Mouse (Mus musculus): ENCODE results near the gene Arhgef38. TPM values are rescaled to one million over a fixed set of nuclear protein-coding genes. Genes with fewer than 3 reads are reported as not detected.

The Arhgef38 gene
- polyA plus RNA-seq, 1 experiment from 2014 or later: not detected

DNA sequence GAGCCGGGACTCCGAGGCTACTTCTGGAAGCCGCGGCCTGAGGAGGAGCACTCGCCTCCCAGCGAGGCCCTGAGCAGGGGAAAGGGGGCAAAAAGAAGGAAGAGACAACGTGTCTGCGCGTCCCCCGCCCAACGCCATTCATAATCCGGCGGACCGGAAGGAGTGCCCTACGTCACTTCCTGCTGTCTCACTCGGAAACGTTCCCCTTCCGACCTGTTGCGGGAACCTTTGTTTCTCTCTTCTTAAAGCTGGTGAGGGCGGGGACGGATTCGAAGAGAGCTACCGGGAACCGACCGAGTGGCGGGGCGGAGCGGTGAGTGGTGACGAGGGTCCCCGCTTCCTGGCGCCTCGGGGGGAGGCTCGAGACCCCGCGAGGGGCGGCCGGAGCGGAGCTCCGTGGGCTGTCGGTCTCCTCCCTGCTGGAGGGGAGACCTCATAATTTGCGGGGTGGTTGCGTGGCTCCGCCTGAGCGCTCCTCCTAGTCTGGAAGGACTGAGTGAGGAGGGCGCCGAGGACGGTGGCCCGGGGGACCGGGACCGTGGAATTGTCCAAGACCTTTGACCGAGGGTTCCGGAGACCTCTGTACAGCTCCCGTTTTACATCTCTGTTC is 143.0 kb downstream of the Arhgef38 start, which contains the start of the genes Ints12 and Gstcd:
TSS of gene Ints12 (plus strand) at position 177 of the 610 bp plus-strand sequence.
TSS of gene Gstcd (minus strand) at position 370 of the 610 bp plus-strand sequence.
- WGBS (ENCODE audit: missing documents): 0% methylated on average over 53 of the region's 53 CpGs
- H3K4me3 ChIP-seq (ENCODE audit: inconsistent target): peak within 1 kb of the TSS; percentile 80
- H3K36me3 ChIP-seq (ENCODE audit: inconsistent target): peaks cover 2% of the 10 kb centered on the region; the same call in 1 of the 2 replicates
- H3K79me2 ChIP-seq (ENCODE audit: inconsistent target): peaks cover 75% of the 10 kb centered on the region
- H3K27ac ChIP-seq: peak within 1 kb of the TSS; percentile 92

DNA sequence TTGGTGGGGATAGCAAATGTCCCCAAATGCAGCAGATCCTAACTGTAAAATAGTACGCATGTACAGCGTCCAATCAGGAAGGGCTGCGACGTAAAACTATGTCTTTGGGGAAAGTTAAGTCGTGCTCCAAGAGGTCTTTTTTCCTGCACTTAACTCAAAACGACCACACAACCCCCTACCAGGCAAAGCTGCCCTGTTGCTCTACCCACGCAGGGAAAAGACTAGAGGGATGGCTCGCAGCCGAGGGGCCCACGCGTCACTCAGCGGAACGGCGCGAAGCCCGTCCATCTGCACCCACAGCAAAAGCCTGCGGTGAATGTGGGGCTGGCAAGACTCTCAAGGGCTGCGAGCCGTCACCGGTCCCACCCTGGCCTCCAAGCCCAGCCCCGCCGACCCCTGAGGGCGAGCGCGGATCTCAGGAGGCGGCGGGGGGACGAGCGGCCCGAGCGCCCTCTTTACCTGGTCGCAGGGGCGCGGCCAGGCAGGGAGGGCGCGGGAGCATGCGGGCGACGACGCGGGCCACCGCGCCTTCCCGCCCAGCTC is 143.6 kb downstream of the Arhgef38 start:
- Histone ChIP-seq H3K79me2 (ENCODE audit: inconsistent target) (peaks cover 69% of the 10 kb centered on the region), H3K36me3 (ENCODE audit: inconsistent target) (no peaks in the 10 kb centered on the region), H3K4me3 (ENCODE audit: inconsistent target) (peak overlapping the region; percentile 80), H3K27ac (peak overlapping the region; percentile 92)
- under 1% methylated on average over 44 of the region's 44 CpGs for WGBS (ENCODE audit: missing documents)

DNA sequence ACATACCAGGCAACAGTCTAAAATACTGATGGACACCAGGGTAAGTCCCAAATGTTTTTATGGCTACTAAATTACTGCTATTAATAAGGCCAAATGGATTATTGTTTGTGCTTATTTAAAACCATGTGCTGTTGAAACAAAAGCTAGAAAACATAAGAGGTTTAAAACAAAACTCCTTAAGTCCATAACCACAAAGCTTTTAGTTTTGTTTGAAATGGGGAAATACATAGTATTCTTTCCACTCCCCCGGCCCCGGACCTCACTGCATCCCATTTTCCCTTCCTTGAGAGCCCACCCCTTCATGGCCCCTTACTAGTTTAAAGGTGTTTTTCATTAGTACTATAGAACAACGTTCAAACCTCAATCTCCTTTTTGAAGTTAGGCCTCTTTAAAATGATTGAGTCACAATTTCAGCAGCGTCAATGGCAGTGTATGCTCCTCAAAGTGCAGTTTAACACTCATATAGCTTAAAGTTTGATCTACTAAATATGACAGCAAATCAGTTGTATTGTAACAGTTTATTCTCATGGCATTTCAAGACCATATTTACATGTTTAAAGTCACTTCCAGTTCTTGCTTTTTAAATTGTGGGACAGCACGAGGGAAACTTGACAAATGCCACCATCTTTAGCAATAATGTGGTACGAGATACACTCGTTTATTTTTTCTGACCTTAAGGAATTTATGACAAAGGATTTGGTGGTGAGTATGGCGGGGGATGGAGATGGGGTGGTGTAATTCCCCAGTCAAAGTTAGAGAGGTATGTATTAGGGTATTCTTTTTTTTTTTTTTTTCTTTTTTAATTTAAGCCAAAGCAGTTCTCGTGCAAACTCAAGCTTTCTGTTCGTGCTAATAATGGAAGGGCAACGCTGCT is 144.3 kb downstream of the Arhgef38 start:
- WGBS (ENCODE audit: missing documents): 2% methylated on average over 11 of the region's 11 CpGs

DNA sequence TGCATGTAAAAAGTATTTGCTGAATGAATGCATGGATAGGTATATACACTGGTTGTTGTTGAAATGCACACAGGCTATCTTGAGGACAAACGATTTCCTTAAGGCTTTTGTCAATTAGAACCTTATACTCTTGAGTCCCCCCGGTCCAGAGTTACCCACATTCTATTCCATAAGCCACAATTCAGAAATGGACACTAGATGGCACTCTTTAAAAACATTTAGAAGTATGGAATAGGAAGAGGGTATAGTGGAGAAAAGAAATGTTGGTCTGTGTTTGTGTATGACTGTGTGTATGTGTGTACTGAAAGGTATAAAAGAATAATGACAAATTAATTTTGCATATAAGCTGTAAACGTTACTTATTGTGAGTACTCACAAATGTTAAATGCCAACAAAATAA is 148.9 kb downstream of the Arhgef38 start:
- 47% methylated on average over 3 of the region's 3 CpGs for WGBS (ENCODE audit: missing documents)
- H3K27ac ChIP-seq: no peak overlapping the region
- peaks cover 38% of the 10 kb centered on the region for H3K79me2 ChIP-seq (ENCODE audit: inconsistent target)
- no peak overlapping the region for H3K4me3 ChIP-seq (ENCODE audit: inconsistent target)
- peaks cover 11% of the 10 kb centered on the region; the same call in 1 of the 2 replicates for H3K36me3 ChIP-seq (ENCODE audit: inconsistent target)

More for the DNA sequence above, 144.3 kb downstream of the Arhgef38 start:
- H3K79me2 ChIP-seq (ENCODE audit: inconsistent target): peaks cover 62% of the 10 kb centered on the region
- peak overlapping the region; percentile 41 for H3K27ac ChIP-seq
- no peaks in the 10 kb centered on the region for H3K36me3 ChIP-seq (ENCODE audit: inconsistent target)
- peak overlapping the region; percentile 80 for H3K4me3 ChIP-seq (ENCODE audit: inconsistent target)

DNA sequence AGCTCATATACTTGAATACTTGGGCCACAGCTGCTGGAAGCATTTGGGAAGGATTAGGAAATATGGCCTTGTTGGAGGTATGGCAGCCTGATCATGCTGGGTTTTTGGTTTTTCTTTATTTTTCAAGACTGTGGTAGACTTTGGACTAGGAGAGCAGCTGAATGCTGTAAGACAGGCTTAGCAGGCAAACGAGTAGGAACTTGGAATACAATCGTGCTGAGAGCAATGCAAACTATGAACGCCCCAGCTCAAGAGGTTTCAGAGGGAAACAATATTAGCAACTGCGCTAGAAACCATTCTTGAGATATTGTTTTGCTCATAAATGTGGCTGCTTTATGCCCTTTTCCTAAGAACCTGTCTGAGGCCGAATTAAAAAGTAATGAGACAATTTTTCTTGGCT is 152.0 kb downstream of the Arhgef38 start:
- Histone ChIP-seq H3K4me3 (ENCODE audit: inconsistent target) (no peak overlapping the region), H3K27ac (no peak overlapping the region), H3K36me3 (ENCODE audit: inconsistent target) (peaks cover 11% of the 10 kb centered on the region; the same call in 1 of the 2 replicates), H3K79me2 (ENCODE audit: inconsistent target) (peaks cover 7% of the 10 kb centered on the region; the same call in 1 of the 2 replicates)
- 100% methylated on average over 5 of the region's 5 CpGs for WGBS (ENCODE audit: missing documents)

DNA sequence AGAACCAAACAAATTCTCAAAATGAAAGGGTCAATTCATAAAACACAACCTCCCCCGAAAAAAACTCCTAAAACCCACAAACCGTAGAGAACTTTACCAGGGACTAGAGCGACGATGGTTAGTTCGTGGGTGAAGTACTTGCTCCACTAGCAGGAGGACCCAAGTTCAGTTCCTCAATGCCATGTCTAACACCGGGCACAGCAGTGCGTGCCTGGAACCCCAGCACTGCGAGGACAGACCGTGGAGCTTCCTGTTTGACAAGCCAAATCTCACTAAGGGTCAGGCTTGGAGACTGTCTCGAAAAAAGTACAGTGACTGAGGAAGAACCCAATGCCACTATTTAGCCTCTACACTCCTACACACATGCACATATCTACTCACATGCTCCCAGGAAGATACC is 159.2 kb downstream of the Arhgef38 start:
- H3K27ac ChIP-seq: no peak overlapping the region
- no peaks in the 10 kb centered on the region for H3K79me2 ChIP-seq (ENCODE audit: inconsistent target)
- H3K4me3 ChIP-seq (ENCODE audit: inconsistent target): no peak overlapping the region
- H3K36me3 ChIP-seq (ENCODE audit: inconsistent target): no peaks in the 10 kb centered on the region
- WGBS (ENCODE audit: missing documents): 71% methylated on average over 10 of the region's 10 CpGs

Other genes starting within 250 kb of the Arhgef38 start
- 14.7 to 30.8 TPM (median 16.7 TPM) in 3 replicates for gene Ints12, start 143.1 kb downstream of the Arhgef38 start, polyA plus RNA-seq (2018)
- gene Gstcd, start 142.9 kb downstream of the Arhgef38 start, polyA plus RNA-seq (2018): 1.5 to 7.2 TPM (median 2.4 TPM) in 3 replicates
- gene Ppa2, start 75.2 kb upstream of the Arhgef38 start, polyA plus RNA-seq (2018): 20.2 to 24.4 TPM (median 20.5 TPM) in 3 replicates

Measured in macrophage (primary cell).